Mouse (Mus musculus): Measurements from ENCODE around the gene 6030468B19Rik.
"Not testable (repeated sequence)": the region's sequence is repeated elsewhere in the genome, so short reads cannot be mapped to it uniquely, and the experiment has no call there.

6030468B19Rik gene

GRCm38 (mm10) chr11:117809407-117810311, 12.2 kb downstream of the 6030468B19Rik start, which contains the start of the genes Gm20708 and Syngr2:
Gene Gm20708, plus strand, starts transcription at chr11:117809668.
Gene Syngr2, plus strand, starts transcription at chr11:117809668.
- peak; percentile 52 for DNase-seq

- peak; percentile 70 for DNase-seq
These were observed 13.1 kb downstream of the 6030468B19Rik start for GRCm38 (mm10) chr11:117810401-117811046.

- DNase-seq: no peak
These were observed 16.4 kb downstream of the 6030468B19Rik start for GRCm38 (mm10) chr11:117813867-117814266.

GRCm38 (mm10) chr11:117814704-117815366, 17.4 kb downstream of the 6030468B19Rik start:
- no peak for DNase-seq

GRCm38 (mm10) chr11:117815850-117816249, 18.4 kb downstream of the 6030468B19Rik start:
- not testable (repeated sequence) for DNase-seq

- DNase-seq: no peak
These were observed 19.0 kb downstream of the 6030468B19Rik start for GRCm38 (mm10) chr11:117816389-117816996.

GRCm38 (mm10) chr11:117819095-117819494, 21.6 kb downstream of the 6030468B19Rik start:
- DNase-seq: no peak

GRCm38 (mm10) chr11:117820173-117820572, 22.7 kb downstream of the 6030468B19Rik start:
- DNase-seq: no peak

GRCm38 (mm10) chr11:117821868-117822267, 24.4 kb downstream of the 6030468B19Rik start:
- no peak for DNase-seq

- DNase-seq: no peak
These were observed 25.3 kb downstream of the 6030468B19Rik start for GRCm38 (mm10) chr11:117822728-117823241.

- DNase-seq: no peak
These were observed 26.0 kb downstream of the 6030468B19Rik start for GRCm38 (mm10) chr11:117823411-117823810.

- peak; percentile 78 for DNase-seq
These were observed 26.9 kb downstream of the 6030468B19Rik start for GRCm38 (mm10) chr11:117824060-117824969.

- peak; percentile 61 for DNase-seq
These were observed 28.1 kb downstream of the 6030468B19Rik start, which contains the start of the genes Afmid and Tk1 for GRCm38 (mm10) chr11:117825333-117826101. Gene Afmid, plus strand, starts transcription at chr11:117825924. Gene Tk1, minus strand, starts transcription at chr11:117826092.

- no peak for DNase-seq
These were observed 28.7 kb downstream of the 6030468B19Rik start for GRCm38 (mm10) chr11:117826164-117826563.

- no peak for DNase-seq
These were observed 29.5 kb downstream of the 6030468B19Rik start for GRCm38 (mm10) chr11:117826916-117827315.

- no peak for DNase-seq
These were observed 29.9 kb downstream of the 6030468B19Rik start for GRCm38 (mm10) chr11:117827386-117827785.

GRCm38 (mm10) chr11:117828149-117828887, 30.9 kb downstream of the 6030468B19Rik start:
- no peak for DNase-seq

- no peak for DNase-seq
These were observed 31.6 kb downstream of the 6030468B19Rik start for GRCm38 (mm10) chr11:117828888-117829604.

- no peak for DNase-seq
These were observed 32.3 kb downstream of the 6030468B19Rik start for GRCm38 (mm10) chr11:117829671-117830215.

All from right cerebral cortex, postnatal 14 days (tissue).